Mouse (Mus musculus): Measurements from ENCODE around the gene Brca1.
"Not testable (repeated sequence)": the region's sequence is repeated elsewhere in the genome, so short reads cannot be mapped to it uniquely, and the experiment has no call there.

The Brca1 gene

GRCm38 (mm10) chr11:101450394-101450793, 101.4 kb downstream of the Brca1 start:
- no peak for DNase-seq (ENCODE audit: extremely low spot score, low spot score)

DNA sequence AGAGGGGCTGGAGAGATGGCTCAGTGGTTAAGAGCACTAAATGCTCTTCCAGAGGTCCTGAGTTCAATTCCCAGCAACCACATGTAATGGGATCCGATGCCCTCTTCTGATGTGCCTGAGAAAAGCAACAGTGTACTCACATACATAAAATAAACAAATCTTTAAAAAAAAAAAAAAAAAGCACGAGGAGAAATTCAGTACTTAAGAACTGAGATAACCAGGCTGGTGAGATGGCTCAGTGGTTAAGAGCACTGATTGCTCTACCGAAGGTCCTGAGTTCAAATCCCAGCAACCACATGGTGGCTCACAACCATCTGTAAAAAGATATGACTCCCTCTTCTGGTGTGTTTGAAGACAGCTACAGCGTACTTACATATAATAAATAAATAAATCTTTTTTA, 102.2 kb downstream of the Brca1 start:
- DNase-seq (ENCODE audit: extremely low spot score, low spot score) = not testable (repeated sequence)

DNA sequence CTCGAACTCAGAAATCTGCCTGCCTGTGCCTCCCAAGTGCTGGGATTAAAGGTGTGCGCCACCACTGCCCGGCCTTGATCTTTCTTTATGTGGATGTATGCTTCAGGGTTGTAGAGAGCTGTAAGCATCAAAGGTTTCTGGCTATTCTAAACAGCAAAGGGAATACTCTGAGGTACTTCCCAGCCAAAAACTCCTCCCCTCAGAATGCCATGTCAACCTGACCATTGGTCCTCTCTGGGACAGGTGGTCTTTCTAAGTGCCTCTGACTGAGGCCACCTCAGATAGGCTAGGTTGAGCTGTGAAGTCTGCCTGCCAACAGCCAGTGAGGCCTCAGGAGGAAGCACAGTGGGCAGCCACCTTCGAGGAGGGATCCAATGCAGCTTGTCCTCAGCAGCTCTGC, 102.9 kb downstream of the Brca1 start:
- DNase-seq (ENCODE audit: extremely low spot score, low spot score) = no peak

GRCm38 (mm10) chr11:101448274-101448746, 103.4 kb downstream of the Brca1 start, which contains the start of gene Ifi35:
TSS of gene Ifi35 (plus strand) at chr11:101448407.
- DNase-seq (ENCODE audit: extremely low spot score, low spot score) = no peak

DNA sequence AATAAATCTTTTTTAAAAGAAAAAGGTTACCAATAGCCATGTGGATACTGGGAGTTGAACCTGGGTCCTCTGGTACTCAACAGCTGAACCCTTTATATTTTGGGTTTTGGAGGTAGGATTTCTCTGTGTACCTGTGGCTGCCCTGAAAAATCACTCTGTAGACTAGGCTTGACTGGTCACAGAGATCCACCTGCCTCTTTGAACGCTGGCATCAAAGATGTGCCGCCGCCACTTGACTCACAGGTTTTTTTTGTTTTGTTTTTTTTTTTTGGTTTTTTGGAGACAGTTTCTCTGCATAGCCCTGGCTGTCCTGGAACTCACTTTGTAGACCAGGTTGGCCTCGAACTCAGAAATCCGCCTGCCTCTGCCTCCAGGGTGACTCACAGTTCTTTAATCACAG, 104.0 kb downstream of the Brca1 start:
- no peak for DNase-seq (ENCODE audit: extremely low spot score, low spot score)

- not testable (repeated sequence) for DNase-seq (ENCODE audit: extremely low spot score, low spot score)
These were observed 104.9 kb downstream of the Brca1 start for GRCm38 (mm10) chr11:101446860-101447259.

DNA sequence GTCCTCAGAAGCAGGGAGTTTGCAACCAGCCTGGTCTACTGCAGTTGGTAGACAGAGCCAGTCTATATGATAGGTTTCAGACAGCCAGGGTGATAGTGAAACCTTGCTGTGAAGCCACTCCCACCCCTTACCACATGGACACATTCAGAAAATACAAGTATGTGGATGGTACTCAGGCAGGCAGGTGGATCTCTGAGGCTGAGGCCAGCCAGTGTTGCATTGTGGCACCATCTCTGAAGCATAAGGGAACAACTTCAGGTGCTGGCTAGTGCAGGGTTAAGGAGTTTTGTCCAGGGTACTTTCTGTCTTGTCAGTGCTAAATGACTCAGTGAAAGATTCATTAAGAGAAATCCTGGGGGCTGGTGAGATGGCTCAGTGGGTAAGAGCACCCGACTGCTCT, 105.4 kb downstream of the Brca1 start:
- peak; percentile 29 for DNase-seq (ENCODE audit: extremely low spot score, low spot score)

GRCm38 (mm10) chr11:101442760-101443159, 109.0 kb downstream of the Brca1 start:
- no peak for DNase-seq (ENCODE audit: extremely low spot score, low spot score)

GRCm38 (mm10) chr11:101442127-101442693, 109.5 kb downstream of the Brca1 start, which contains the start of gene Rpl27:
TSS of gene Rpl27 (plus strand) at chr11:101442298.
- peak; percentile 99 for DNase-seq (ENCODE audit: extremely low spot score, low spot score)

DNA sequence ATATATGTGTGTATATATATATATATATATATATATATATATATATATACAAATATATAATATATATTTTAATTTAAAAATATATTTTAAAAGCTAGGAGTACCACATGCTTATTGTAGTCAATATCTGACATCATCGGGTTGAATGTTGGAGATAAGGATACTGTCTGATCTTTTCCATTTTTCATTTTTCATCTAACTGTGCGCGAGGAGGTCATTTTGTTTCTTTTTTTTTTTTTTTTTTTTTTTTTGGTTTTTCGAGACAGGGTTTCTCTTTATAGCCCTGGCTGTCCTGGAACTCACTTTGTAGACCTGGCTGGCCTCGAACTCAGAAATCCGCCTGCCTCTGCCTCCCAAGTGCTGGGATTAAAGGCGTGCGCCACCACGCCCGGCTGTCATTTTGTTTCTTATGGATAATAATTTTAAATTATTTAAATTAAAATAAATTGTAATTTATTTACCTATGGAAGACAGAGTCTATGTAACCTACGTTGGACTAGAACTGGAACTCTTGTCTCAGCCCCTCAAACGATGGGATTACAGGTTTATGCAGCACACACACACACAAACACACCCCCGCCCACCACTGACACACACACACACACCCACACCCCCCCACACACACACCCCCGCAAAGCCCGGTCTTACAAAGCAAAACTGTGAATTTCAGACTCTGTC, 110.2 kb downstream of the Brca1 start:
- not testable (repeated sequence) for DNase-seq (ENCODE audit: extremely low spot score, low spot score)

Data from neural tube, embryonic 10.5 days (tissue).